Mouse (Mus musculus): Measurements from ENCODE around the gene Sap30bp. TPM values are rescaled to one million over a fixed set of nuclear protein-coding genes. Genes with fewer than 3 reads are reported as not detected.

Sap30bp gene
- polyA plus RNA-seq, 1 experiment from 2014 or later, result 53.8 TPM

DNA sequence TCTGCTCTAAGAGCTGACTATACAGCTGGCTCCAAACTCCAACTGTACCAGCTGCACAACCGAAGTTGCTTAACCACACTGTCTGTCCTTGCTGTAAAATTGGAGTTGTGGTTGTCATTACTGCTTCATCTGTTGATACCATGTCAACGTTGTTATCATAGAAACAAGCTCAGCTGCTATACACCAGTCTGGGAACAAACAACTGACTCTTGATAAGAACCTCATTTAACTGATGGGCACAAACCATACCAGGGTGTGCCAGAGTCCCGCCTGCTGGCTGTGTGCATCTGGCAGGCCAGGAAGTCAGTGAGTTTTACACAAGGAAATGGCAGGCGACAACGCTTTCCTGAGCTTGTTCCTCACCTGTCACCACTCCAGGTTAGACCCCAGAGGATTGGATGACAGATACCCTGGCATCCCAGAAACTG, 21.9 kb upstream of the Sap30bp start:
- Histone ChIP-seq H3K27me3 (no peaks in the 10 kb centered on the region), H3K4me3 (replicated peaks) (no peak overlapping the region), H3K9ac (replicated peaks) (no peak overlapping the region), H3K9me3 (no peaks in the 10 kb centered on the region), H3K36me3 (peaks cover 61% of the 10 kb centered on the region), H3K4me2 (replicated peaks) (no peak overlapping the region), H3K27ac (no peak overlapping the region), H3K4me1 (replicated peaks) (no peaks in the 10 kb centered on the region)
- WGBS, result 96% methylated on average over 5 of the region's 5 CpGs
- ATAC-seq, result no peak

DNA sequence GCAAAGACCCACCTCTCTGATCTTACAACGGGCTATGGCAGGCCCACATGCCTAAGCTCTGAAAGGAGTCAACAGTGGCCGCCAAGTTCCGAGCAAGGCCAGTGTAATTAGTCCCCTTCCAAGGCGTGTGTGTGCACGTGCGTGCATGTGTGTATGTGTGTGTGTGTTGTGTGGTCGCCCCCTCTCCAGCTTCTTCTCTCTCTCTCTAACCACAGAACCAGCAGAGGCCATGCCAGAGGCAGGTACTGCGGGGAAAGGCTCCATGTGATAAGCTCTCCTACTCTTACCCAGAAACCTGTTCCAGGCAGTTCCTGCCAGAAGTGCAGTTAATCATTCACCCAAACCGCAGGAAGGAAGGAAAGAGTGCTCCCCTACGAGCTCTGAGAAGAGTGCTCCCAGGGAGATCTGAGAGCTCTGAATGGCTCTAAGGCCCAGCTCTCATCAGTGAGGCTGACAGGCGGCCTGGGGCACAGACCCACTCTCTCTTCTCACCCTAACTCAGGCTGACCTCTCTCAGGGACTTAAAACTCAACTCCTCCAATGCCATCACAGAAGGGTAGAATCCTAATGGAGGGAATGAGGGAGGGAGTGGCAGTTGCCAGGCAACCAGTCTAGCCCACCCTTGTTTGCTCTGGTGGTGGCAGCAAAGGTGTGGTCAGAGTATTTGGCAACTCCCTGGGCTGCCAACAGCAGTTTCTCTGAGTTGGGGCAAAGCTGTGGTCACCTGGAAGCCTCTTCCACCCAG, 21.3 kb upstream of the Sap30bp start, which contains the start of gene Smim6:
TSS of gene Smim6 (plus strand) at position 386 of the 745 bp plus-strand sequence.
- ATAC-seq, result no peak
- Histone ChIP-seq H3K27ac (no peak within 1 kb of the TSS), H3K27me3 (no peaks in the 10 kb centered on the region), H3K4me1 (replicated peaks) (no peaks in the 10 kb centered on the region), H3K9ac (replicated peaks) (no peak within 1 kb of the TSS), H3K4me2 (replicated peaks) (no peak within 1 kb of the TSS), H3K9me3 (no peaks in the 10 kb centered on the region), H3K4me3 (replicated peaks) (no peak within 1 kb of the TSS), H3K36me3 (peaks cover 68% of the 10 kb centered on the region)
- 88% methylated on average over 11 of the region's 11 CpGs for WGBS

DNA sequence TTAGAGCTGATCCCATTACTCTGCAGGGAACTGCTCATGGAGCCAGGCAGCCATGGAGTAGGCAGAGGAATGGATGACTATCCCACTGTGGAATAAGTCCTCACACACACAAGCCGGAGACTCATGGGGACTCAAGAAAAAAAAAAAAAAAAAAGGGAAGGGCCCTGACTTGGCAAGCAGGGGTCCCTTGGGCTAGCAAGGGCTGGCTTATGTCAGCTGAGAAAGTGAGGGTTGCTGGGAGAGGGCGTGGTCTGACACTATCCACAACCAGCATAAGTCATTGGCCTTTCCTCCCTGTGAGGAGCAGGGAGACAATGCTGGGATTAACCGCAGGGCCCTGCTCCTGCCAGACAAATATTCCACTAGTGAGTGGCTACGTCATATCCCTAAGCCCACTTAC, 16.5 kb upstream of the Sap30bp start:
- 85% methylated on average over 4 of the region's 4 CpGs for WGBS
- H3K9ac ChIP-seq (replicated peaks), result no peak overlapping the region
- H3K9me3 ChIP-seq, result no peaks in the 10 kb centered on the region
- H3K27ac ChIP-seq, result no peak overlapping the region
- no peak for ATAC-seq
- no peaks in the 10 kb centered on the region for H3K4me1 ChIP-seq (replicated peaks)
- no peaks in the 10 kb centered on the region for H3K27me3 ChIP-seq
- H3K4me2 ChIP-seq (replicated peaks), result no peak overlapping the region
- H3K36me3 ChIP-seq, result peaks cover 64% of the 10 kb centered on the region
- H3K4me3 ChIP-seq (replicated peaks), result no peak overlapping the region

DNA sequence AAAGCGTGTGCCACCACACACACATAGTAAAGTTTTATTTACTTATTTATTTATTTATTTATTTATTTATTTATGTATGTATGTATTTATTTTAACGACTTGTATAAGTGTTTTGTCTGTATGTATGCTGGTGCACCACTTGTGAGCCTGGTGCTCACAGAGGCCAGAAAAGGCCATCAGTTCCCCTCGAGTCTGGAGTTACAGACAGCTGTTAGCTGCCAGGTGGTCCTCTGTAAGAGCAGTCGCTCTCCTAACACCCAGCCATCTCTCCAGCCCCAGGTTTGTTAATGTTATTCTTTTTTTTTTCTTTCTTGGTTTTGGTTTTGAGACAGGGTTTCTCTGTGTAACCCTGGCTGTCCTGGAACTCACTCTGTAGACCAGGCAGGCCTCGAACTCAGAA, 14.4 kb upstream of the Sap30bp start:
- H3K27ac ChIP-seq, result no peak overlapping the region
- 89% methylated on average over 5 of the region's 5 CpGs for WGBS
- peaks cover 63% of the 10 kb centered on the region for H3K36me3 ChIP-seq
- no peaks in the 10 kb centered on the region for H3K4me1 ChIP-seq (replicated peaks)
- no peak overlapping the region for H3K4me3 ChIP-seq (replicated peaks)
- no peaks in the 10 kb centered on the region for H3K9me3 ChIP-seq
- no peak for ATAC-seq
- no peak overlapping the region for H3K9ac ChIP-seq (replicated peaks)
- H3K27me3 ChIP-seq, result no peaks in the 10 kb centered on the region
- no peak overlapping the region for H3K4me2 ChIP-seq (replicated peaks)

DNA sequence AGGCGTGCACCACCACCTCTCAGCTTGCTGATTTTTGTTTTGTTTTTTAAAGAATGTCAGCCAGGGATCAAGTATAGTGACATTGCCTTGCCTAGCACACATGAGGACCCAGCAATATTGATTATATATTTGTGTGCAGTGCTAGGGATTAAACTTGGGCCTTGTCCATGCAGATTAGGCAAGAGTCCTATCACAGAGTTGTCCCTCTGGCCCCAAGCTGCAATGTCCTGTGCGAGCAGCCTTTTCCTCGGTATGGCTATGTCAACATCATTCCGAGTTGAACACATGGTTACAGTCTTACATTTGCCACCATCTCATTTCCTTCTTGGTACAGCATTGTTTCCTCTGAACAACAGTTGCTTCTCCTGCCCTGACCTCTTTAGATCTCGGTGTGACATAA, 14.0 kb upstream of the Sap30bp start:
- Histone ChIP-seq H3K4me2 (replicated peaks) (no peak overlapping the region), H3K9me3 (no peaks in the 10 kb centered on the region), H3K27me3 (no peaks in the 10 kb centered on the region), H3K27ac (no peak overlapping the region), H3K9ac (replicated peaks) (no peak overlapping the region), H3K4me1 (replicated peaks) (no peaks in the 10 kb centered on the region), H3K4me3 (replicated peaks) (no peak overlapping the region), H3K36me3 (peaks cover 62% of the 10 kb centered on the region)
- no peak for ATAC-seq
- WGBS, result 97% methylated on average over 5 of the region's 5 CpGs

DNA sequence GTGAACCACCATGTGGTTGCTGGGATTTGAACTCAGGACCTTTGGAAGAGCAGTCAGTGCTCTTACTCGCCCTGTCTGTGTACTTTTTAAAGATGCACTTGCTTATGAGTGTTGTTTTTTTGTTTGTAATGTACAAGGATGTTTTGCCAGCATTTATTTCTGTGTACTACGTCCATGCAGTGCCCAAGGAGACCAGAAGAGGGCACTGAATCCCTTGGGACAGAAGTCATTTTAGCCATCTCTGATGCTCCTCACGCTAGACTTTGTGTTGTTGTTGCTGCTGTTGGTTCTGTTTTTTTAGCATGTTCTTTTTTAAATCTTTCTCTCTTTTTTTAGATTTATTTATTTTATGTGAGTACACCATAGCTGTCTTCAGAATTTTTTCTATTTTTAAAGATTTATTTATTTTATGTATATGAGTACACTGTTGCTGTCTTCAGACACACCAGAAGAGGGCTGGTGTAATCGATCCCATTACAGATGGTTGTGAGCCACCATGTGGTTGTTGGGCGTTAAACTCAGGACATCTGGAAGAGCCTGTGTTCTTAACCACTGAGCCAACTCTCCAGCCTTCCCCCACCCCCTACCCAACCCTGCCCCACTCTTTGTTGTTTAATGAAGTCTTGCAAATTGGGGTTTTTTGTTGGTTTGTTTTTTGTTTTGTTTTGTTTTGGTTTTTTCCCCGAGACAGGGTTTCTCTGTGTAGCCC, 12.8 kb upstream of the Sap30bp start:
- H3K36me3 ChIP-seq, result peaks cover 58% of the 10 kb centered on the region
- H3K9ac ChIP-seq (replicated peaks), result no peak overlapping the region
- no peak overlapping the region for H3K4me2 ChIP-seq (replicated peaks)
- WGBS, result 55% methylated on average over 6 of the region's 6 CpGs
- H3K27ac ChIP-seq, result no peak overlapping the region
- ATAC-seq, result no peak
- H3K27me3 ChIP-seq, result no peaks in the 10 kb centered on the region
- H3K4me3 ChIP-seq (replicated peaks), result no peak overlapping the region
- no peaks in the 10 kb centered on the region for H3K9me3 ChIP-seq
- H3K4me1 ChIP-seq (replicated peaks), result no peaks in the 10 kb centered on the region

DNA sequence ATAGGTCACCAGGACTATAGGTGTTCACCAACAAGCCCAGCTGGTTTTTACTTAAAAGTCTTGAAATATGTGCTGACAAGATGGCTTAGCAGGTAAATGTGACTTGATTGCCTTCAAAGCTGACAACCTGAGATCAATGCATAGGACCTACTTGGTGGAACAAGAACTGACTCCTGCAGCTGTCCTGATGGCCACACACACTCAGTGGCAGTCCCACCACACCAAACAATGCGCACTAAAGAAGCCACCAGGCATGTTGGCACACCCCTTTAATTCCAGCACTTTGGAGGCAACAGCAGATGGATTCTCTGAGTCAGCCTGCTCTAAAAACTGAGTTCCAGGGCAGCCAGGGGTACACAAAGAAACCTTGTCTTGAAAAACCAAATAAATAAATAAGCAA, 11.1 kb upstream of the Sap30bp start:
- WGBS, result 87% methylated on average over 1 of the region's 1 CpGs

DNA sequence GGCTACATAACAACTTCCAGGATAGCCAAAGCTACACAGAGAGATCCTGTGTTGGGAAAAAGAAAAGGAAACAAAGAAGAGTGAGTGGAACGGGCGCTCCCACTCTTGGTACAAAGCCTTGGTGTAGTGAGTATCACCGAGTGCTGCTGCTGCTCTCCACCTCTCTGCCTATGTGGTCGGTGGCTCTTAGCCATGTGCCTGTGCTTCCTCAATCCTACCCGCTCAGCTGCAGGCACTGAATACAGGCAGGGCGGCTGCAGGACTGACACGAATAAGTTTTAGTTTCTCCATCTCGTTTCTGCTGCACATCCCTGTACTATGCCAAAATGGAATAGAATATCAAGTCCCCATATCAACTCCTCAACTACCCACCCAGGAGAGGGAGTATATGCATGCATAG, 4.1 kb upstream of the Sap30bp start:
- Histone ChIP-seq H3K9me3 (no peaks in the 10 kb centered on the region), H3K36me3 (peaks cover 34% of the 10 kb centered on the region), H3K4me2 (replicated peaks) (no peak overlapping the region), H3K27ac (no peak overlapping the region), H3K4me1 (replicated peaks) (peaks cover 14% of the 10 kb centered on the region), H3K9ac (replicated peaks) (no peak overlapping the region), H3K4me3 (replicated peaks) (no peak overlapping the region), H3K27me3 (no peaks in the 10 kb centered on the region)
- WGBS, result 89% methylated on average over 8 of the region's 8 CpGs
- no peak for ATAC-seq

More for the DNA sequence above, 11.1 kb upstream of the Sap30bp start:
- no peak for ATAC-seq
- H3K27ac ChIP-seq, result no peak overlapping the region
- H3K36me3 ChIP-seq, result peaks cover 40% of the 10 kb centered on the region
- H3K9ac ChIP-seq (replicated peaks), result no peak overlapping the region
- no peak overlapping the region for H3K4me3 ChIP-seq (replicated peaks)
- H3K27me3 ChIP-seq, result no peaks in the 10 kb centered on the region
- no peaks in the 10 kb centered on the region for H3K9me3 ChIP-seq
- no peaks in the 10 kb centered on the region for H3K4me1 ChIP-seq (replicated peaks)
- no peak overlapping the region for H3K4me2 ChIP-seq (replicated peaks)

DNA sequence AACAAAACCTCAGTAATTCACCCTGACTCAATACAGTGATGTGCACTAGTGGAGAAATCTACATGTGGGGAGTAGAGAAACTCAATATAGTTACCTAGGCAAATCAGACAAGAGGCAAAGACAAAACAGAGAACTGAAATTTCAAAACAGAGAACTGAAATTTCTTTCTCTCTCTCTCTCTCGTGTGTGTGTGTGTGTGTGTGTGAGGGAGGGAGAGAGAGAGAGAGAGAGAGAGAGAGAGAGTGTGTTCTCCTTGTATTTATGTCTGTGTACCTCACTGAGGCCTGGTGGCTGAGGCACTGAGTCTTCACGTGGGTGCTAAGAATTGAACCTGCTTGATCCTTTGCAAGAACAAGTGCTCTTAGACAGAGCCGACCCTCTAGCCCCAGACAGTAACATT, 3.3 kb upstream of the Sap30bp start:
- 75% methylated on average over 3 of the region's 3 CpGs for WGBS
- peaks cover 22% of the 10 kb centered on the region for H3K4me1 ChIP-seq (replicated peaks)
- H3K4me3 ChIP-seq (replicated peaks), result no peak overlapping the region
- no peak overlapping the region for H3K9ac ChIP-seq (replicated peaks)
- no peaks in the 10 kb centered on the region for H3K9me3 ChIP-seq
- H3K27ac ChIP-seq, result no peak overlapping the region
- H3K27me3 ChIP-seq, result no peaks in the 10 kb centered on the region
- ATAC-seq, result no peak
- no peak overlapping the region for H3K4me2 ChIP-seq (replicated peaks)
- peaks cover 27% of the 10 kb centered on the region for H3K36me3 ChIP-seq

DNA sequence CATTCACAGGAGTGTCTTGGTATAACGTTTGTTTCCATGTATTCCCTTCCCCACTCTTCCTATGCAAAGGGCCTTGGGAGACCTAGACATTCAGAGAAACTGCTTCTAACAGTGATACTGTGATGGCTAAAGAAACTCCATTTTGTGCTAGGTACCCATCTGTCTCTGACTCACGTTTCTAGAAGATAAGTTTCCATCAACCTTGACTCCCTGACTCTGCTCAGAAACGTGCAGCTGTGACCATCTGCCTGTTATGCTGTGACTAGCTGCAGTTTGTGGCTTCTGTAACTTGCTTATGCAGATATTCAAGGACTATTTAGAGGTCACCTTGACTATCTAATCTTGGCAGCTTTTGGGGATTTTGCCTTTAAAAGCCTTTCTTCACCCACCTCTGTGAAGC, 1.8 kb upstream of the Sap30bp start:
- Histone ChIP-seq H3K4me3 (replicated peaks) (no peak overlapping the region), H3K27me3 (no peaks in the 10 kb centered on the region), H3K36me3 (peaks cover 37% of the 10 kb centered on the region), H3K9me3 (no peaks in the 10 kb centered on the region), H3K27ac (no peak overlapping the region), H3K4me1 (replicated peaks) (peaks cover 30% of the 10 kb centered on the region), H3K9ac (replicated peaks) (no peak overlapping the region), H3K4me2 (replicated peaks) (no peak overlapping the region)
- ATAC-seq, result no peak
- 79% methylated on average over 3 of the region's 3 CpGs for WGBS

DNA sequence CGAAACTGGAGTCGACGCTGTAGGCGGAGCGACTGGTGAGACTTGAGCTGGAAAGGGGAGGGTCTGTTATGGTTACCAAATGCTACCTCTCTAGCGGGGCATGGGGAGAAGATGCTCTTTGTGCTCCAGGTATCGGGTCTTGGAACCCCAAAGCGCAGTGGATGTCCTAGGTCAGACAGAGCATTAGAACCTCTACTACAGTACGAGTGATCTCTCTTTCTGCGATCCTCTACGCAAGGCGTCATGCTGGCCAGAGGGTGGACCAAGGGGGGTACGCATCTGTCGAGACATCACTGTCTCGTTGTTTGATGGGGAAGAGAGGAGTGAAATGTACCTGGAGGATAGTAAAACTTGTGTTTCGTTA, 647 bp downstream of the Sap30bp start:
- Histone ChIP-seq H3K27me3 (no peaks in the 10 kb centered on the region), H3K27ac (peak overlapping the region; percentile 52), H3K36me3 (peaks cover 40% of the 10 kb centered on the region), H3K4me2 (replicated peaks) (peak overlapping the region; percentile 96), H3K9ac (replicated peaks) (peak overlapping the region; percentile 89), H3K4me1 (replicated peaks) (peaks cover 33% of the 10 kb centered on the region), H3K4me3 (replicated peaks) (peak overlapping the region; percentile 94), H3K9me3 (no peaks in the 10 kb centered on the region)
- ATAC-seq, result no peak; the same call in none of the 2 replicates
- WGBS, result 1% methylated on average over 16 of the region's 16 CpGs

DNA sequence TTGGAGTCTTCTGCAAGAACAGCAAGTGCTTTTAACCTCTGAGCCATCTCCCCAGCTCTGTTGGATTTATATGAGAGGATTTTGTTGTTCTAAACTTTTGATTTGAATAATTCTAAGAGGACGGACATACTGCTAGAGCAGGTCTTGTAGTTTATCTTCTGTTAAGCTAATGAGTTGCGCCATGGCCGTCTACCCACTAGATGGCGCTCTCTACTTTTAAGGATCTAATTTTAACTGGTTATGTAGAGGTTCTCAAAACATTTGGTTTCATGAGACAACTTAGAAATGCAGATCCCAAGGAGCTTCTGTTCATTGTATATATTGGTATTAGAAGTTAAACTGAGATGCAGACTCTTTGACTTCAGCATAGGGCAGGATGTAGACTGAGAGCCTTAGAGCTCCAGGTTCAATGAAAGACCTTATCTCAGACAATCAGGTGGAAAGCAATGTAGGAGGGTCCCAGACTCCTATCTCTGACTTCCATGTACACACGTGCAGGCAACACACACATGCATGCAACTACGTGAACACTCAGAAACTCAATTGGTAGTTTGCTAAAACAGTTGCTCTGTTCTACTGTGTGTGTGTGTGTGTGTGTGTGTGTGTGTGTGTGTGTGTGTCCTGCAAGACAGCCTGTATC, 6.7 kb downstream of the Sap30bp start:
- H3K27ac ChIP-seq, result no peak overlapping the region
- peaks cover 83% of the 10 kb centered on the region for H3K36me3 ChIP-seq
- no peak overlapping the region for H3K4me2 ChIP-seq (replicated peaks)
- 39% methylated on average over 6 of the region's 6 CpGs for WGBS
- H3K4me3 ChIP-seq (replicated peaks), result no peak overlapping the region
- peaks cover 11% of the 10 kb centered on the region for H3K4me1 ChIP-seq (replicated peaks)
- H3K9ac ChIP-seq (replicated peaks), result no peak overlapping the region
- no peaks in the 10 kb centered on the region for H3K27me3 ChIP-seq
- no peaks in the 10 kb centered on the region for H3K9me3 ChIP-seq
- no peak for ATAC-seq
